Mouse (Mus musculus) lung, postnatal 0 days (tissue): ENCODE results near the gene Rtp4.

Experiments
- CTCF ChIP-seq: IDR thresholded peaks from 2 replicates; pipeline ENCODE4 v1.5.1; 2016; ENCODE audit warnings: antibody characterized with exemption, mild to moderate bottlenecking
- EP300 ChIP-seq: IDR thresholded peaks from 2 replicates; pipeline ENCODE4 v1.6.1; 2016; ENCODE audit warnings: antibody characterized with exemption, mild to moderate bottlenecking, control low read depth

GRCm38 (mm10) chr16:23511166-23511935, 8.7 kb upstream of the Rtp4 start:
- TF ChIP-seq CTCF (no peak), EP300 (no peak)
